In the genomic region with DNA sequence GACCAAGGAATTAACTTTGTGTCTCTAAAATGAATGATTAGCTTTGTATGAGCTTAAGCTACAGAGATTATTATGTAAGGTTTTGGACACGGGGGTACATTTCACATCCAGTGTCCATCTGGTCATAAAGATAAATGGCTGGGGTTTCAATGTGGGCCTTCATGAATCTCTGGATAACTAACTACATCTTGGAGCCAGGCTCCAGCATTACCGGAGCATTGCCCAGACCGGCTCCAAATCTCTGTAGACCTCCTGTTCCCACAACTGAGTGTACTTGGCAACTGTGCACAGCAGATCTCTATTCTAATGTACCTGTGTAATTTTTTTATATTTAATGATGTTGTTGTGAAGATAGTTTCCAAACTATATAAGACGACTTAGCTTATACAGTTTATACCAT, we compare ENCODE assay signal across 32 mouse cellular contexts.
"Had no signal": no experiment of that assay in that cellular context is flagged by ENCODE, and none has a peak within 500 bp of the region (broad histone marks: within the 10 kb centered on the region; RNA-seq: fewer than 3 reads in every experiment).

No protein-coding gene starts in this region.

- H3K36me3 ChIP-seq: limb, embryonic 10.5 days; limb, embryonic 12.5 days; limb, embryonic 13.5 days; limb, embryonic 15.5 days; liver, embryonic 12.5 days; liver, embryonic 13.5 days; liver, embryonic 15.5 days; lung, embryonic 15.5 days; midbrain, embryonic 10.5 days; midbrain, embryonic 12.5 days; midbrain, embryonic 13.5 days; midbrain, embryonic 15.5 days; neural tube, embryonic 12.5 days had no signal

- H3K4me2 ChIP-seq: limb, embryonic 12.5 days; limb, embryonic 13.5 days; limb, embryonic 15.5 days; liver, embryonic 11.5 days; liver, embryonic 12.5 days; liver, embryonic 13.5 days; liver, embryonic 15.5 days; lung, embryonic 14.5 days; lung, embryonic 15.5 days; midbrain, embryonic 11.5 days; midbrain, embryonic 12.5 days; midbrain, embryonic 13.5 days; midbrain, embryonic 15.5 days; neural tube, embryonic 12.5 days had no signal

- H3K27ac ChIP-seq: limb, embryonic 10.5 days; limb, embryonic 12.5 days; limb, embryonic 13.5 days; limb, embryonic 15.5 days; liver, embryonic 12.5 days; liver, embryonic 13.5 days; liver, embryonic 14.5 days; liver, embryonic 15.5 days; lung, embryonic 15.5 days; macrophage; midbrain, embryonic 10.5 days; midbrain, embryonic 12.5 days; midbrain, embryonic 13.5 days; midbrain, embryonic 15.5 days; neural tube, embryonic 12.5 days had no signal

- DNase-seq: left cerebral cortex, postnatal 4 days; liver; liver, embryonic 13.5 days; liver, postnatal 0 days; lung, adult 18-20 months; lung, adult 2 months; lung, embryonic 14.5 days; lung, postnatal 10 days; lung, postnatal 14 days; lung, postnatal 36 days; lung, postnatal 4 days; midbrain, embryonic 14.5 days had no signal

- H3K27me3 ChIP-seq: limb, embryonic 12.5 days; limb, embryonic 13.5 days; limb, embryonic 15.5 days; liver, embryonic 12.5 days; liver, embryonic 13.5 days; liver, embryonic 15.5 days; lung, embryonic 15.5 days; megakaryocyte, embryonic 14.5 days; midbrain, embryonic 12.5 days; midbrain, embryonic 13.5 days; midbrain, embryonic 15.5 days; neural tube, embryonic 12.5 days had no signal

- H3K4me3 ChIP-seq: limb, embryonic 10.5 days; limb, embryonic 12.5 days; limb, embryonic 13.5 days; limb, embryonic 15.5 days; liver, embryonic 12.5 days; liver, embryonic 13.5 days; liver, embryonic 15.5 days; lung, embryonic 15.5 days; megakaryocyte, embryonic 14.5 days; midbrain, embryonic 10.5 days; midbrain, embryonic 12.5 days; midbrain, embryonic 13.5 days; midbrain, embryonic 15.5 days; myocyte; neural tube, embryonic 12.5 days had no signal

- H3K9me3 ChIP-seq: limb, embryonic 10.5 days; limb, embryonic 12.5 days; limb, embryonic 13.5 days; limb, embryonic 15.5 days; liver, embryonic 12.5 days; liver, embryonic 13.5 days; liver, embryonic 15.5 days; lung, embryonic 15.5 days; megakaryocyte, embryonic 14.5 days; midbrain, embryonic 10.5 days; midbrain, embryonic 12.5 days; midbrain, embryonic 13.5 days; midbrain, embryonic 15.5 days; neural tube, embryonic 12.5 days had no signal

- ATAC-seq: liver, embryonic 12.5 days; liver, postnatal 0 days; lung, postnatal 0 days; midbrain, embryonic 13.5 days; midbrain, embryonic 15.5 days; midbrain, embryonic 16.5 days had no signal

- H3K9ac ChIP-seq: limb, embryonic 12.5 days; limb, embryonic 13.5 days; limb, embryonic 15.5 days; liver, embryonic 12.5 days; liver, embryonic 13.5 days; liver, embryonic 14.5 days; liver, embryonic 15.5 days; liver, postnatal 0 days; lung, embryonic 14.5 days; lung, embryonic 15.5 days; midbrain, embryonic 12.5 days; midbrain, embryonic 13.5 days; midbrain, embryonic 15.5 days; neural tube, embryonic 12.5 days had no signal
